Mouse (Mus musculus) brain, embryonic 14.5 days (tissue): ENCODE measurements around the gene Gm12184. TPM values are rescaled to one million over a fixed set of nuclear protein-coding genes. Genes with fewer than 3 reads are reported as not detected.

Experiments
- DNase-seq: peaks from one replicate; pipeline ENCODE4 v3.0.0-alpha.2; 2011; ENCODE audit warnings: low read depth
- CTCF ChIP-seq: fragments of 200-500 bp; IDR thresholded peaks from 2 replicates; pipeline ENCODE4 v1.5.1; 2012; ENCODE audit warnings: inconsistent platforms, mild to moderate bottlenecking, moderate library complexity, borderline replicate concordance; ENCODE audit not compliant: insufficient read depth, insufficient read length; ENCODE audit errors: extremely low read depth
- POLR2A ChIP-seq: fragments of 200-500 bp; IDR thresholded peaks from 2 replicates; pipeline ENCODE4 v1.6.1; 2012; ENCODE audit warnings: mild to moderate bottlenecking, inconsistent platforms, borderline replicate concordance; ENCODE audit not compliant: poor library complexity, insufficient read depth, insufficient read length, severe bottlenecking; ENCODE audit errors: extremely low read depth
- polyA plus RNA-seq: library from polyadenylated mRNA; depleted of rRNA; stranded (reverse); fragments of >200 nt; gene quantifications from 2 replicates; pipeline ENCODE4 v1.2.3, GENCODE M21; 2012

Gm12184 gene
- polyA plus RNA-seq, 1 experiment: 34.5 TPM

DNA sequence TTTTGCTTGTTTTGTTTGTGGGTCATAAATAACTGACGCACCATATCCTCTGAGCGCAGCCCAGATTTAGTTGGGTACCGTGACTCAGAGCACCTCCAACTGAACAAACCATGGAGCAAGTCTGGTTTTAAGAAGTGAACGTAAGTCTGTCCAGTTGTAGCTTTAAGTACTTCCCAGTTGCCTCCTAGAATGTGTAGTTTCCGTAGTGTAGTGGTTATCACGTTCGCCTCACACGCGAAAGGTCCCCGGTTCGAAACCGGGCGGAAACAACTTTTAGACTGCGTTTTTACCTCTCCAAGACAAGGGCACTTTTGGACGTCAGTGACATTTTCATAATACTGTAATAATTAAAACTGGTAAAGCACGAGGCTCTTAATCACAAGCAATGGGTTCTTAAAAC lies 8.1 kb downstream of the Gm12184 start:
- TF ChIP-seq POLR2A (no peak), CTCF (no peak)
- DNase-seq: peak; percentile 96

- DNase-seq: no peak
- no peak for TF ChIP-seq POLR2A
- TF ChIP-seq CTCF: no peak
These were observed 8.7 kb downstream of the Gm12184 start for GRCm38 (mm10) chr11:48817794-48818193.

GRCm38 (mm10) chr11:48816800-48817665 lies 9.4 kb downstream of the Gm12184 start, which contains the start of gene Trim41:
TSS of gene Trim41 (minus strand) at chr11:48817353.
- no peak; the same call in 1 of the 2 replicates for TF ChIP-seq POLR2A
- TF ChIP-seq CTCF: no peak
- peak; percentile 100 for DNase-seq

- TF ChIP-seq POLR2A: no peak
- TF ChIP-seq CTCF: no peak
- peak; percentile 79 for DNase-seq
These were observed 10.1 kb downstream of the Gm12184 start for GRCm38 (mm10) chr11:48816281-48816781.

DNA sequence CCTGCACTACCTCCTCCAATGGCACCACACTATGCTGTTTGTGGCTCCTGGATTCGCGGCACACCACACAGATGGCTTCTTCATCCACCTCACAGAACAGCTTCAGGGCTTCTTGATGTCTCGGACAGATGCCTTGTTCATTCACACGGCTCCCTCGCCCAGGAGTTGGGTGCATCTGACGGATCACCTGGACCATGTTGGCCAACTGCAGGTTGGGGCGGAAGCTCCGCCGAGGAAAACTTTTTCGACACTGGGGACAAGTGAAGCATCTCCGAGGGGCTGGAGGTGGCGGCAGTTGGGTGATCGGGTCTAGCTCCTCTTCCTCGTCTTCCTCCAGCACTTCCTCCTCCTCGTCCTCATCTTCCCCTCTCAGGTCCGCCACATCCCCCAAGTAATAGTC lies 10.6 kb downstream of the Gm12184 start:
- TF ChIP-seq POLR2A: no peak
- TF ChIP-seq CTCF: no peak
- no peak for DNase-seq

- DNase-seq: no peak
- TF ChIP-seq POLR2A: no peak
- no peak for TF ChIP-seq CTCF
These were observed 12.7 kb downstream of the Gm12184 start for GRCm38 (mm10) chr11:48813782-48814181.

DNA sequence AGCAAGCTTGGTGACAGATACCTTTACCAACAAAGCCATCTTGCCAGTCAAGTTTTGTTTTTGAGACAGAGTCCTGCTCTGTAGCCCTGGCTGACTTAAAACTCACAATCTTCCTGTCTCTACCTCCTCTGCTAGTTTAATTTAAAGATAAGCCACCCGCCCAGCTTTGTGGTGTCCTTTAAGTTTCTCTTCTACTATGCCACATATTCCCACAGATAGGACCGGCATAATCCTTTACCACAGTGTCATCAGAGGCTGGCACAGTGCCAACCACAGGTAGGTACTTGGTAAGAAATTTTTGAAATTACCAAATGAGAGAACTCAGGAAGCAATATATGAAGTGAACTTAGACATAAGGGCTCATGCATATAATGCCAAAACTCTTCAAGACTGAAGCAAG lies 16.3 kb downstream of the Gm12184 start:
- DNase-seq: no peak
- TF ChIP-seq CTCF: no peak
- no peak for TF ChIP-seq POLR2A

DNA sequence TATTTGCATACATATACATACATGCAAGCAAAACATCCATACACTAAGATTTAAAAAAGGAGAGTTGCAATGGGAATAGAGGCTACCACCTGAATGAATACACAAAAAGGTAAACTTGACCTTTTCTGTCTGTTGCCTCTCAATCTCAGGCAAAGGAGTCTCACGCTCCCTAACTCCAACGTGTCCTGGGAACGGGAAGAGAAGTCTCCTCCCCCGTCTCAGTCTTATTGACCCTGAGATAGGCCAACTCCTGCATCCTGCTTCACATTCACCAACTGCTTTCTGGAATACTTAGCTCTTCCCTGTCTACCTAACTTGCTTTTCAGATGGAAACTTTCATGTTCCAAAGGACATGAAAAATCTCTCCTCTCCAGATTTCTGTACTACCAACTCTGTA lies 17.0 kb downstream of the Gm12184 start:
- no peak for DNase-seq
- TF ChIP-seq POLR2A (no peak), CTCF (no peak)

DNA sequence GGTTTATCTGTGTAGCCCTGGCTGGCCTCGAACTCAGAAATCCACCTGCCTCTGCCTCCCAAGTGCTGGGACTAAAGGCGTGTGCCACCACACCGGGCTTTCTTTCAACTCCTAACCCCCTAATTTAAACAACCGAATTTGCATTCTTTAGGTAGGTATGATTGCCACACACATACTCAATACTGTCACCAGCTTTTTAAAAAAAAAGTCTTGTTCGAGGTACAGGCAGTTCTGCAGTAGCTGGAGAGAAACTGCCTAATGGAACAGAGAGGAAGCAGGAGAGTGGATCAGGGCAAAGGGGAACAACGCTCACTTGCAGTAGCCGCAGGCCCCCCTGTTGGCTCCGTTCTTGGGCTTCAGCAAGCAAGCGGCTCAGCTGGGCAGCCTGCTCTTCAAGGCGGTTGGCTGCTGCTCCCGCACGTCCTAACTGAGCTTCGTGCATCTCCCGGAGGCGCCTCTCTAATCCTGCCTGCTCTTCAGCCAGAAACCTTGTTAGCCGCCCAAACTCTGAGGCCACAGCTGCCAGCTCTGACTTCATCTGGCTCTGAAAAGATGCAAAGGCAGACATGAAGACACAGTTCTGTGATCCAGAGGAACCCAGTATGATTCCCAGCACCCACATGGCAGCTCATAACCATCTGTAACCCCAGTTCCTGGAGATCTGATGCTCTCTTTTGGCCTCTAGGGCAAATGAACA lies 17.6 kb downstream of the Gm12184 start:
- DNase-seq: peak; percentile 37
- no peak for TF ChIP-seq CTCF
- no peak for TF ChIP-seq POLR2A

DNA sequence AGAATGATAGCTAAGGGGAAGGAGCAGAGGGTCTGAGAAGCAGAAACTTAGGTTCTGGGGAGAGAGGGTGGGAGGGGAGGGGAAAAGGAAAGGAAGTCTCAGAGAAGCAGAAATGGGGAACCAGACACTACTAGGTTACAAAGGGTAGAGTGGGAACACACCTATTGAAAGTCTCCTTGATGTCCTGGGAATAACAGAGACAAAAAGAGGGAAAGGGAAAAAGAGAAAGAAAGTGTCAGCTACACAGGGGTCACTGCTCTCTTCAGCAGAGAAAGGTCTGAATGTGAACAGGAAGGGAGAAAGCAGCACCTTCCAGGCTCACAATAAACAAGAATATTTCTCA lies 18.2 kb downstream of the Gm12184 start:
- no peak for DNase-seq
- TF ChIP-seq POLR2A (no peak), CTCF (no peak)

GRCm38 (mm10) chr11:48807563-48808303 lies 18.7 kb downstream of the Gm12184 start:
- DNase-seq: no peak
- TF ChIP-seq POLR2A (no peak), CTCF (no peak)

DNA sequence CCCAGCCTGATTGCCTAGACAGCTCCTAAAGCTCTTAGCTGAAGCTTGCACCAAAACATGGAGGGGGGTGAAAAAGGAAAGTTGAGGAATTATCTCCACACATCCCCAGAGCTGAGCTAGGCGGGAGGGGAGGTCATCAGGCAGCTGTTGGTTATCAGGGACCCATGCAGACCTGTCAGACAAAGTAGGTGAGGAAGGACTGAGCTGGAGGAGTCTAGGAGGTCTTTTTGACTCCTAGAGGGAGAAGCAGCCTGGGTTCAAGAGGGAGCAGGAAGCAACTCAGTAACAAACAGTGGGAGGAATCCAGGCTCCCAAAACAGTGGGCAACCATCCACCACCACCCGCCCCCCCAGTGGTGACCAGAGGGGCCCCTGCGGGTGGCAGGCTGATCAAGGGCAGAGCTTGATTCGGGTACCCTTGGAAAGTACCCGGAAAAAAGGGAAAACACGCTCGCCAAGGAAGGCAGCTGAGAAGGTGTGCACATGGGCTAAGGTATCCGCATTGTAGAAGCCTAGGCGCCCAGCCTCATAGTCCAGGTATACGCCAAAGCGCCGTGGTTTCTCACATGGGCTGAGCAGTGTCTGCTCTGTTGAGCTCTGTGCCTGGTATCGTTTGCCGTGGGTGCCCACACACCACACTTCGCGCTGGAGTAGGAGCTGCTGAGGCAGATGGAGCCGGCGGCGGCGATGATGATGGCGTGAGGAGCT lies 19.4 kb downstream of the Gm12184 start:
- DNase-seq: no peak
- TF ChIP-seq POLR2A: no peak
- no peak for TF ChIP-seq CTCF

- DNase-seq: no peak
- TF ChIP-seq POLR2A (no peak), CTCF (no peak)
These were observed 21.5 kb downstream of the Gm12184 start for GRCm38 (mm10) chr11:48804922-48805321.

DNA sequence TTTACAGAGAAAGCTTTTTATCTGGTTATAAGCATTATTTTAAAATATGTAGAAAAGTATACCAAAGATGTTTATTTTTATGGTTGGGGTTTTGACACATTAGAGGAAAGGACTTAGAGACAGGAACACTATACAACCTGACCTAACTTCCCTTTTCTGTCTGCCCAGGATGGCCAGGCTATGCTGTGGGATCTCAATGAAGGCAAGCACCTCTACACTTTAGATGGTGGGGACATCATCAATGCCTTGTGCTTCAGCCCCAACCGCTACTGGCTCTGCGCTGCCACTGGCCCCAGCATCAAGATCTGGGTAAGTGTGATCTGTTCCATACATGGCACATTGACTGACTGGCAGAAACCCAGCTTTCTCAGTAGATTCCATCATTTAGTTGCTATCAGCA lies 22.5 kb downstream of the Gm12184 start:
- no peak for TF ChIP-seq POLR2A
- no peak for DNase-seq
